Mouse (Mus musculus): ENCODE measurements around the gene Pigk. TPM values are rescaled to one million over a fixed set of nuclear protein-coding genes. Genes with fewer than 3 reads are reported as not detected.
"Not testable (repeated sequence)": the region's sequence is repeated elsewhere in the genome, so short reads cannot be mapped to it uniquely, and the experiment has no call there.

Gene Pigk
- total RNA-seq, 2 experiments from 2014 or later, result 34.1 to 43.3 TPM

DNA sequence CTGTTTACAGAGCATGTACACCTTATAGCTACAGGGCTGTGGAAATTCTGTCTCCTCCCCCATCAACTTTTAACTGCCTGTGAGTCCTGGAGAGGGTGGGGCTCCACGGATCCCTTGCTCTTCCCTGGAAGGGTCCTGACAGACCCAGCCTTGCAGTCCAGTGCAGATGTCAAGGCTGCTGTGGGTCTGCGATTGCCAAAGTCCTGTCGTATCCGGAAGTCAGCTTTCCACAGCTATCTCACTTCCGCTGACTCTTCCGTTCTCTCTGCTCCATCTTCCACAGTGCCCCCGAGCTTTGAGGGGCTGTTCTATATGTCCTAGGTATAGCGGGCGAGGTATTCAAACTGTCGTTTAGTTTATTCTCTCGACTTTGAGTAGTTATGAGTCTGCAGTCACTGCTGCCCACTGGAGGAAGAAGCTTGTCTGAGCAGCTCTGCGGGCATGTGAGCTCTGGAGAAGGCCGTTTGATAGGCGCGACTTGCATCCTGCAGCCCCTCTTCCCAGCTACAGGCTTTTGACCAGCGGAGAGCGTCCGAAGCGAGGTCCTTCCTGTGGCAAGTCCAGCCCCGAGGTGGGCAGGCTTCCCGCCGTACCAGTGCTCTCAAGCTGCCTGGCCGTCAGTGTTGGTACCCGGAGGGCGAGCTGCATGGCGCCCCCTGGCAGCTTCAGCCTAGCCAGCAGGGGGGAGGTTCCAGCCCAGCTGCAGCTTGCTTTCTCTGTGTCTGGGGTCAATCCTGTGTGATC lies 49.4 kb downstream of the Pigk start:
- intact Hi-C loops (cut with DNase I), result loop anchor here (10.0 kb wide), 2 partner anchors 801 to 1131 kb away; no protein-coding TSS in a partner anchor
- DNase-seq, result peak; percentile 47

DNA sequence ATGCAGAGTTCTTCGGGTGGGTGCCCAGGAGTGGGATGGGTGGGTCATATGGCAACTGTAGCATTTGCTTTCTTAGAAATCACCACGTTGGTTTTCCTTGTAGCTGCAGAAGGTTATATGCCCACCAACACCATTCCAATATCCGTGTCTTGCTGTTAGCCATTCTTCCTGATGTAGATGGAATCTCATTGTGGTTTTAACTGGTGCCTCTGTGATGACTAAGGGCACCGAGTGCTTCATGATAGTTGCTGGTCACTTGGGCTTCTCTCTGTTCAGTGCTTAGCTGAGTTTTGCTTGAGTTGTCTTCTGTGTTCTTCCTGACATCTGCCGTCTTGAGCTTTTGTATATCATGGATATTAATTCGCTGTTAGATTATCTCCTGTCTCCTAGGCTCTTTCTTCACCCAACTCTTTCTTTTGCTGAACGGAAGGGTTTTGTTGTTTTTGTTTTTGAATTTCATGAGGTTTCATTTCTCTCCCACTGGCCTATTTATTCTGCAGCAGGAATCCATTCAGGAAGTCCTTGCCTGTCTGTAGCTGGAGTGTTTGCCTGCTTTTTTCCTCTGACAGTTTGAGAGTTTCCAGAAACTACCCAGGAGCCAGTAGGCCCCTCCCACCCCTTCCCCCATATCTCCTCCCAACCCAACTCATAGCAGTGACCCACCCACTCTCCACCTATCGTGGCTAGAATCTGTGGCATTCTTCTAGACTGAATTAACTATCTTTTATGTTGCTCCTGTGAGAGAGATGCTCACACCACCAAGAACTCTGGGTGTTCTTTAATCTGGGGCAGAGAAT lies 50.8 kb downstream of the Pigk start:
- intact Hi-C loops (cut with DNase I), result loop anchor here (10.0 kb wide), 2 partner anchors 800 to 1130 kb away; no protein-coding TSS in a partner anchor
- DNase-seq, result no peak

DNA sequence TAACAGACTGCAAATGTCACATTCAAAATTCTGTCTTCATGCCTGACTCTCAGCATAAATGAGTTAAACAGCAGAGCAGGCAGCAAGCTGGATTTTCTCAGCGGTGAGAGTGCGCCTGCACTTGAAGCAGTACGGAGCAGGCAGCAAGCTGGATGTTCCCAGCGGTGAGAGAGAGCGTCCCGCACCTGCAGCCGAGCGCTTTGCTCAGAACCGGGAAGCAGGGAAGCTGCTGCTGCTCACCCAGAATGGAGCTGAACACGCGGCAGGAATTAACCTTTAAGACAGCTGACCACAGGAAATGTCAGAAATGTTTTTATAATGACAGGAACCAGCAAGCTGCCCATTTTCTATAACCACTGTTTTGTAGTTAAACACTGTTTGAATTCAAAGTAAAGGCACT lies 53.6 kb downstream of the Pigk start:
- intact Hi-C loops (cut with DNase I), result loop anchor here (10.0 kb wide), 2 partner anchors 797 to 1127 kb away; no protein-coding TSS in a partner anchor
- DNase-seq, result no peak

DNA sequence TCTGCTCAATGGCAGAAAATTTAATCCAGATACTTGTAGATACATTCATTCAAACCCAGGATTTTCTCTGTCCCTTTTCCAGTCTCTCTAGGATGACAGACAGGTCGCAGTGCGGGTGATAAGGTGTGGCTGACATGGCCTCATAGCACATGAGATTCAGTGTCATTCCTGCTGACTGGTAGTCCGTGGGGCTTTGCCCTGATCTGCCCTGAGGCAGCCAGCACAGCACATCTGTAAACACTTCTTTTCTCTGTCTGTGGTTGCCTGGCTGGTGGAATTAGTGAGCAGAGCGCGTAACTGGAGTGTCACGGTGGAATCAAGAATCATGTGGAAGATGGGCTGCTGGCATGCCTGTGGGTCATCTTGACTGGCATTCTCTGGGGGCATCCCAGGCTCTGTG lies 56.2 kb downstream of the Pigk start:
- intact Hi-C loops (cut with DNase I), result no loop called here
- DNase-seq, result no peak

DNA sequence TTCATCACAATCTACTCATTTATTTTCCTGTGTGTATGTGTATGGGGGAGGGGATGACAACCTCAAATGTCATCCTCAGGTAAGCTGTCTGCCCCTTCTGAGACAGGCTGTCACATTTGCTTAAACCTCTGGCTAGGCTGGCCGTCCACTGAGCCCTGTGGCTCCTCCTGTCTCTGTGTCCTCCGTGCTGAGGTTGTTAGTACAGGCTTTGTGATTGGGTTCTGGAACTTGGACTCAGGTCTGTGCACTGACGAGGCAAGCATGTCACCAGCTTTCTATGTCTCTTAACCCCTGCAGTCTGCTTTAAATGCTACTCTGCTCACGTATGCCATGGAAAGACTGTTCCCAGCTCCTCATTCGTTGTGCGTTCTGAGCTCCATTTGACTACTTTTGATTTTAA lies 62.5 kb downstream of the Pigk start:
- intact Hi-C loops (cut with DNase I), result no loop called here
- DNase-seq, result no peak

DNA sequence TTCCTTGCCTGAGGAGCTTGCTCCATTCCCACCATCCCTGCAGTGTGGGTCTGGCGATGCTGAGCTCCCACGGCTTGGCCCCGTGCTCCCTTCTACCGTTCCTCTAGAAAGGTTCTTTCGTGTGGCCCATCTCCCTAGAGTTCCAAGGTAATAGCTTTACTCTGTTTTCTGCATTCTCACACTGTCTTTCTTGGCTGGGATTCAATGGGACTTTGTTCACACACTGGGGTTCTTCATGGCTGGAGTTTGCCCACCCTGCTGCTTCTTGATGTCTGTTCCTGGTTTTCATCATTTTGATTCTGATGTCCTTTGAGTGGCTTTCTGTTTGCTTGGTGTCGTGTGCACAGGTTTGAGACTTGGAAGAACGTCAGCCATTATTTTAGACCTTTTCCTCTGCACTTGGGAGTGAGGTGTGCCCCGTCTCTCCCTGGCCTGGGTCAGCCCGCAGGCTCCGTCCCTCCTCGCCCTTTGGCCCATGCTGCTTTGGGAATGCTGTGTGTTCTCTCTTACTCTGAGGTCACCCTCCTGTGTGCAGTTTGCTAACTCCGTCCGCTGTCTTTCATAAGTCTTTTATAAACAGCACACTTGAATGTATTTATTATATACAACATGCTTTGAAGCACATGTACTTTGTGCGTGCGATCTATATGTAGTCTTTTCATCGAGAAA lies 63.1 kb downstream of the Pigk start:
- no peak for DNase-seq
- intact Hi-C loops (cut with DNase I), result no loop called here

DNA sequence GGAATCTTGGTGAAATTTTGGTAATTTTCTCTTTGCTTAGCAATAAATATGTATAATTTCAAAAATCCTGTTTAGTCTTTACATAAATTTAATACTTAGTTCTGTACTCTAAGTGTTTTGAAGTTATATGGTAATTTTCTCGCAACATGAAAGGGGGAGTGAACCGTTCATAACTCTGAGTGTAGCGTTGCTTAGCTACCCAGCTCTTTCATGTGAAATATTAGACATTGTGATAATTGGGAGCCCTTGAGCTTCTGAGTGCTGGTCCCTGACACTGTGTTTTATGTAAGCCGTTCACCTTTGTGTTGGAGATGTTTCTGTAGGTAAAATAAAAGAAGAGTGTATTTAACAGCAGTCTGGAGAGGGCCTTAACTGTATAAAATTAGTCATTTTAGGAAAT lies 65.9 kb downstream of the Pigk start:
- no peak for DNase-seq
- intact Hi-C loops (cut with DNase I), result no loop called here

DNA sequence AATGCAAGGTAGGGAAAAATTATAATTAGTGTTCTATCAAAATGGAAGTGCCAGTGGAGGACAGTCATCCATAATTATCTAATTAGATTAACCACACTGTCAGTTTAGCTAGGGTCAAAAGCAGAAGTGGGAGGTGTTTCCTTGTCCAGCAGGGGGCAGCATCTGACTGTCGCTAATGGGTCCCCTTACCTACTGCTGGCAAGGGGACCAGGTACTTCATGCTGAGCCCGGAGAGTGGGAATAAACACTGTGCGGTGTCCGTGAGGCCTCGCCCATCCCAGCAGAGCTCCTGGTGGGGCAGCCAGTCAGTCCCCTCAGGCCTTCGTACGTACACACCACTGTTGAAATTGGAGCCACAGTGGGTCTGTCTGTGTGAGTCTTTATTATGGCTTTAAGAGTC lies 69.9 kb downstream of the Pigk start:
- intact Hi-C loops (cut with DNase I), result no loop called here

DNA sequence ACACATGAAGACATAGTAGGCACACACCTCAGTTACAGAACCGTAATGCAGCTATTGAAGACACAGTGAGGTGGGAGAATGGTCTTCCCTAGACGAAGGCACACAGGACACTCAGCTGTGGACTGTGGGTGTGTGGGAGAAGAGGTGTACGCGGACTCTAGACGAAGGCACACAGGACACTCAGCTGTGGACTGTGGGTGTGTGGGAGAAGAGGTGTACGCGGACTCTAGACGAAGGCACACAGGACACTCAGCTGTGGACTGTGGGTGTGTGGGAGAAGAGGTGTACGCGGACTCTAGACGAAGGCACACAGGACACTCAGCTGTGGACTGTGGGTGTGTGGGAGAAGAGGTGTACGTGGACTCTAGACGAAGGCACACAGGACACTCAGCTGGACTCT lies 70.5 kb downstream of the Pigk start:
- DNase-seq; intact Hi-C loops (cut with DNase I): not testable (repeated sequence)

More for the DNA sequence above, 69.9 kb downstream of the Pigk start:
- peak; percentile 85 for DNase-seq

DNA sequence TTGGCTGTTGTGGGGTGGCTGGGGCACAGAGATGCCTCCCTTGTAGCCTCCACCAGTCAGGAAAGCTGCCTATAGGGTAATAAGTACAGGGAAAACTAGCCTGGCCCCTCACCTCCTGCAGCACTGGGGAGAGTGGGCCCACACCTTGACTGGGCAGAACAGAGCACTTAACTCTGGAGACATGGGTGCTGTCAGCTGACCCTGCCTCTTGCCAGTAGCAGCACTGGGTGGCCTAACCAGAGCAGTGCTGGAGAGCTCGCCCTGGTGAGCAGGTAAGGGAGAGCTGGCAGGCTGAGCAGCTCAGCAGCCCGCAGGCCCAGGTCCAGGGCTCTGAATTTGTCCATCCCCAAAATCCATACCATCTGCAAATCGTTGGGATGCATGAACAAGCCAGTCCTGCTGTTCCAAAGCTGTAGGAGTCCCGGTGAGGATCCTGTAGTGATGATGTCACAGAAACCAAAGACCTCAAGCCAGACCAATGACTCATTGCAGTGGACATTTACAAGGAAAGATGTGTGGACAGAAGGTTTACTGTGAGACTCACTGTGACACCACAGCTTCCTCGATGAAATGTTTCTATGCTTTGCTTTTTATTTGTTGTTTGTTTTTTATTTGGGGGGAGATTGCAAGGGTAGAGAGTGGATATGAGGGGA lies 74.5 kb downstream of the Pigk start:
- intact Hi-C loops (cut with DNase I), result loop anchor here (2.0 kb wide), 1 partner anchor 30 kb away; no protein-coding TSS in a partner anchor
- DNase-seq, result not testable (repeated sequence)

DNA sequence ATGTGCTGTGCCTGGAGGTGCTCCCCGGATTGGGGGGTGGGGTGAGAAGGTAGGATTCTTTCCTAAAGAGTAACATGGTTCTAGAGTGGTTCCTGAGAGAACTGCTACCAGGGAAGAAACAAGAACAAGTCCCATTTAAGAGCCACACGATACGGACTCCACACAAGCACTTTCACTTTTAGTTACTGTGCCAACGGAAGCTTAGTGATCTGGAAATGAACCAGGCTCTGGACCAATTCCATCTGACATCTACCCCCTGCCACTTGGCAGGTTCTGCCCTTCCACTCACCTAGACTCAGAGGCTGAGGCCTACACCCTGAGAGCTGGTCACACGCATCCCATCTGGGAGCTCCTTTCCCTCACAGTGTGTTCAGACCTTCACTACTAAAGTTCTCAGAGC lies 78.7 kb downstream of the Pigk start:
- no peak for DNase-seq
- intact Hi-C loops (cut with DNase I), result loop anchor here (10.0 kb wide), 1 partner anchor 162 kb away; no protein-coding TSS in a partner anchor

DNA sequence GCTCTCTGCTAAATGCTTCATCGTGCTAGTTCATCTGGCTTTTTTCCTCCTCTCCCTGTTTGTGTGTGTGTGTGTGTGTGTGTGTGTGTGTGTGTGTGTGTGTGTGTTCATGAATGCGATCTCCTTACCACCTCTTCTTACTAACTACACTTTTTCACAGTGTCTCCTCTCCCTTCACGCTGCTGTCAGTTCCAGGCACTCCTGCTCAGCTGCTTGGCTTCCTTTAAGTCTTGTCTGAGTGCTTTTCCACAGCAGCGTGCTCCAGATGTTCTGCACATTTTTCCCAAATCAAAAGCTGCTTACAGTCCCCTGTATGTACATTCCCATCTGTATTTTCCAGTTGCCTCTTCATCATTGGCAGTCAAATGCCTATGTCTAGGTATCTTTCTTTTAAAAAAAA lies 79.1 kb downstream of the Pigk start:
- intact Hi-C loops (cut with DNase I), result loop anchor here (10.0 kb wide), 1 partner anchor 162 kb away; no protein-coding TSS in a partner anchor
- DNase-seq, result no peak

DNA sequence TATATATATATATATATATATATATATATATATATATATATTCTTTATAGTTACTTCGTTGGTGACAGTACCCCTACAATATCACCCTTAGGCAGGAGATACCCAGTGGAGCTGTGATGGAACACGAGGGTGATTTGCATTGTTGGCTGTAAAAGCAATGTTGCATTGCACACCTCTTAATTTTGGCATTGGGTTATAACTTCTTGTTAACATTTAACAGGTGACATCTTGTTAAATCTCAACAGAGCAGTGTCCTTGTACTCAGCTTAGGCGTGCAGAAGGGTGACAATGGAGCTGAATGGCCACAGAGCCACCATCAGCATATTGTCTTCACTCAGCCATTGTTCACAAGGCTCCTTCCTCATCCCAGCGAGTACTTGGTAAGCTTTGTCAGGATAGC lies 82.3 kb downstream of the Pigk start:
- intact Hi-C loops (cut with DNase I), result loop anchor here (10.0 kb wide), 1 partner anchor 159 kb away; no protein-coding TSS in a partner anchor

DNA sequence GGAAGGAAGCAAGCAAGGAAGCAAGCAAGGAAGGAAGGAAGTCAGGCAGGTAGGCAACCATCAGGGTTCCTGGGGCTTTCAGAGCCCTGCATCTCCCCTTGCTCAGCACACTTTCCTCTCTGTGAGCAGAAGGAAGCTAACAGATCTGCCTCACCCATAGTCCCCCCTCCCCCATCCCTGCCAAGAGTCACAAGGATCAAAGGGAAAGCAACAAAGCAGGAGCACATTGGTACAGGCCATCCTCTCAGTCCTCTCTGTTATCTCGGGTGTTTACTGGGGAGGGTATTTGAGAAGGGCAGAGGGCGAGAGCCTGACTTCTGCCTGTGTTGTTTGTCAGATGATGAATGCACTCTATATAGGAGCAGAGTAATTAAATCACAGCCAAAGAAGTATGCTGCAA lies 83.5 kb downstream of the Pigk start:
- no peak for DNase-seq
- intact Hi-C loops (cut with DNase I), result loop anchor here (10.0 kb wide), 1 partner anchor 157 kb away; no protein-coding TSS in a partner anchor

More for the DNA sequence above, 82.3 kb downstream of the Pigk start:
- no peak for DNase-seq

DNA sequence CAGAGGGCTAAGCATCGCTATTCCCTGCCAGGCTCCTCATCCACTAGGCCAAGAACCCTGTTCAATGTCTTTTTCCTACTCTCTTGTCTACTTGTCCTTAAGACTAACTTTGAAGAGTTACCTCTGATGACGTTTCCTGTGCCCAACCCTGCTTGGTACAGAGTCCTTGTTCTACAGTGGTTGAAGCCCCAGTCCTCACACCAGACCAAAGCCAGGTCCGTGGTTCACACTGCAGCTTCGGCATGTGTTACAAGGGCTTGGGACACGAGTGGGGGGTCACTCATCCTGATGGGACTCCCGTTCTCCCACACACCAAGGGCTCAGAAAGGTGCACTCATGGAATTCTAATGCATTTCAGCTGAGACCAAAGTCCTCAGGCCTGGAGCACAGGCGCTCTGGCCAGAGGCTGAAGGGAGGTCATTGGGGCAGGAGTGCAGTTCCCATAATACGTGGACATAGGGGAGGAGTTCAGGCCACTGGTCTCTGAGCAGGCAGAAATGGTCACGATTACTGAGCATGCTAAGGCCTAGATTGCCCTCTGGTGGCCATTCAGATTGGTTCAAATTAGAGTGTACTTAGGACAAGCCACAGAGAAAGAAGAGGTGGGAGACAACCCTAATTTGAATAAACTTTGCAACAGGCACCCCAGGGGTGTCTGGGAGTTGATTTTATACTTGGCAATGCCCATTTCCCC lies 86.0 kb downstream of the Pigk start:
- DNase-seq, result peak; percentile 24
- intact Hi-C loops (cut with DNase I), result loop anchor here (10.0 kb wide), 1 partner anchor 155 kb away; no protein-coding TSS in a partner anchor

DNA sequence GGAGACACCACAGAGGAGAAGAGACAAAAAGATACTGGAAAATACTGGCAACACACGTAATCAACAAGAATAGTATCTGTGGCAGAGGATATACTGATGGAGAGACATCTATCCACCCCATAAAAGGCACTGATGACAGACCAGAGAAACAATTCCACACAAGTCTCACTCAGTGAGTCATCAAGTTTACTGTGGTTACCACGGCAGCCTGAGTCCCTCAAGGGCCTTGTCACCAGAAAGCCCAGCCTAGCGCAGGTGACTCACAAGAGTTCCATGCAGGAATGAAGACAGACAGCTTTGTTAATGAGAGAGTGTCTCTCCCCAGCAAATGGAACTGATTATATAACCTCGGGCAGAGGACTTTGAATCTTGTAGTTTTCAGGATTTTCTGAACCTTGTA lies 100.0 kb downstream of the Pigk start:
- DNase-seq, result no peak
- intact Hi-C loops (cut with DNase I), result no loop called here

DNA sequence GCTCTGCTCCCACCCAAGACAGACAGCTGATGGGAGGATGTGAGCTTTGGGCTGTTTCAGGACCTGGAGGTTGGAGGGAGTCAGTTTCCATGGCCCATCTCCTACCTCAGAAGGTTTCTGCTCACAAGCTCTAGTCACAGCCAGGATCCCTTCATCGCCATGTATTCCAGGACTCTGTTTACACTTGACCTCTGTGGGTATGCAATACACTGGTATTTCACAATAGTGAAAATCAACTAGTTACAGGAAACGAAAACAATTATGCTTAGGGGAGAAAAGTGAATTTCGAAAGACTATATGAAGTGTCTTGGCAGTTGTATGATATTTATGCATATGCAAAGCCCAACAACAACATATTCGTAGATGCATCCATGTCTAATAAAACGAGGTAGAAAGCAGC lies 101.2 kb downstream of the Pigk start:
- intact Hi-C loops (cut with DNase I), result no loop called here

DNA sequence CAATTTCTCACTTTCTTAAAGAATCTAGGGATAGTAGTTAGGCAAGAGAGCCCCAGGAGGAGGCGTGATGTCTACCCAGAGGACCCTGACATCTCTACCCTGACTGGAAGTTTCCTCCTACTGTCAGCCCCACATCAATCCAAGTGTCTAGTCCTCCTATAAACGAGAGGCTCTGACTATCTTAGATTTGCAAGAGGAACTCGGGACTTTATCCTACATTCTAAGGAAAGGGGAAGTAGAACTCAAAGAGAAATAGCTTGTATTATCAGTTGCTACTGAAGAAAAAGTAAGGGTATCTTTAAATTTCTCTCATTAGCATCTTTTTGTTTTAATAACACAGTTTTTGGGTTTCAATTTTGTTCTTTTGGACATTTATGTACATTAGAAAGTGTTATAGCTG lies 106.5 kb downstream of the Pigk start:
- DNase-seq, result no peak
- intact Hi-C loops (cut with DNase I), result no loop called here

More for the DNA sequence above, 101.2 kb downstream of the Pigk start:
- no peak for DNase-seq

DNA sequence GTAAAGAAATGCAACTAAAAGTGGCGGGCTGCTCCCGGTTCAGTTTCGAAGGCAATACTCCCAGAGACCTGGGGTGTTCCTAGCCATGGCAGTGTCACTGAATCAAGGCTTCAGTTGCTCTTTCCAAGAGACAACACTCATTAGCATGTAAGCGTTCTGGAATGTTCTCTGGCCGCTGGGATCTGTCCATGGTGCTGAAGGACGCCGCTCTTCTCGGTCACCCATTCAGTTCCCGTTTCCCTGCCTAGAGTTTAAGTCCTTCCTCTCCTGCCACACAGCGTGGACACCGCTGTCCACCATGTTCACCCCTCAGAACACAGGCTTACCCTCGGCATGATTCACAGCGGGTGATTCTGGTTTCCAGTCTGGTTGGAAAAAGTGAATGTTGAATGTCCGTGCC lies 107.3 kb downstream of the Pigk start:
- DNase-seq, result peak; percentile 36
- intact Hi-C loops (cut with DNase I), result no loop called here

DNA sequence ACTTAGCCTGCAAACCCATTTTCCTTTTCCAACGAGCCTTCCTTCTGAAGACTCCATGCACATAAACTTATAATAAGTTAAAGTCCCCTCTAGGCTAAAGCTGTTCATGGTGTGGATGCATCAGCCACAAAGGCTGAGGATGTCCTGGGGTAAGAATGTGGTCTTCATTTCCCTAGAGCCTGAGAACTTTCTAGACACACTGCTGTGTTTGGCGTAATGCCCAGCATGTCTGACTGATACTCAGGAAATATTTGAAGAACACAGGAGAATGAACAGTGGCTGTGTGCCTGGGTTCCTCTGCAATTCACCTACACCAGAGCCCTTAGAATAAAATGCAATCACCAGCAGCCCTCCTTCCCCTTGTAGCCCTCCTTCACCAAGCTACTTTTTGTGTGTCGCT lies 117.5 kb downstream of the Pigk start:
- DNase-seq, result peak; percentile 16
- intact Hi-C loops (cut with DNase I), result no loop called here

Measured in left cerebral cortex, postnatal 4 days (tissue).